23 mouse cellular contexts compared by ENCODE assay signal in genomic region chr4:99627057-99627456, GRCm38 (mm10). TPM values are rescaled to one million over a fixed set of nuclear protein-coding genes. Genes with fewer than 3 reads are reported as not detected.
A peak's percentile ranks its signal among the peaks of the same experiment; 100 is the strongest.
DNase-seq lines count a peak whose midpoint lies in the region; ATAC-seq and TF ChIP-seq lines count a peak whose summit lies in the region.
"Had no signal": no experiment of that assay in that cellular context is flagged by ENCODE, and none has a peak within 500 bp of the region (broad histone marks: within the 10 kb centered on the region; RNA-seq: fewer than 3 reads in every experiment).

No protein-coding gene starts in this region.

- no peak overlapping the region for H3K9ac ChIP-seq in hindbrain, embryonic 11.5 days (ENCODE audit: low read depth, low read length)
- H3K9ac ChIP-seq in hindbrain, embryonic 13.5 days = no peak overlapping the region
- no peak overlapping the region for H3K9ac ChIP-seq in lung, embryonic 14.5 days
- 0 out of 2 replicates have a peak overlapping the region, but pooled peaks have one; percentile 2 for H3K9ac ChIP-seq in ES-E14 (ENCODE audit: insufficient read depth, low read depth, low read length, poor library complexity, severe bottlenecking)
- H3K9ac ChIP-seq: embryonic facial prominence, embryonic 13.5 days; embryonic facial prominence, embryonic 15.5 days; forebrain, embryonic 12.5 days had no signal

- no peak overlapping the region for H3K4me3 ChIP-seq in hindbrain, embryonic 11.5 days (ENCODE audit: low read depth, low read length)
- no peak overlapping the region for H3K4me3 ChIP-seq in hindbrain, embryonic 13.5 days
- no peak overlapping the region for H3K4me3 ChIP-seq in lung, embryonic 14.5 days (ENCODE audit: low read depth, low read length)
- H3K4me3 ChIP-seq in E14TG2a.4 (replicated peaks; ENCODE audit: low read length) (peak overlapping the region; percentile 30), ES-E14 (ENCODE audit: insufficient read depth in 1 of 2, low read depth in 1 of 2, low read length in 2 of 2, poor library complexity in 1 of 2, severe bottlenecking in 1 of 2) (no peak overlapping the region; a peak in 1 of 4 replicates)
- H3K4me3 ChIP-seq: embryonic facial prominence, embryonic 13.5 days; embryonic facial prominence, embryonic 15.5 days; erythroblast, embryonic 14.5 days; forebrain, embryonic 10.5 days; forebrain, embryonic 12.5 days had no signal

- 0 out of 2 replicates have a peak, but pooled peaks cover 4% of the 10 kb centered on the region for H3K27me3 ChIP-seq in hindbrain, embryonic 11.5 days (ENCODE audit: control insufficient read depth, insufficient read depth, low read length)
- peaks cover 14% of the 10 kb centered on the region for H3K27me3 ChIP-seq in hindbrain, embryonic 13.5 days
- no peaks in the 10 kb centered on the region for H3K27me3 ChIP-seq in lung, embryonic 14.5 days (ENCODE audit: insufficient read depth, low read length)
- no peaks in the 10 kb centered on the region for H3K27me3 ChIP-seq in E14TG2a.4 (ENCODE audit: insufficient read depth, low read length)
- H3K27me3 ChIP-seq: embryonic facial prominence, embryonic 15.5 days had no signal

- no peaks in the 10 kb centered on the region for H3K4me1 ChIP-seq in hindbrain, embryonic 11.5 days (replicated peaks; ENCODE audit: control insufficient read depth, insufficient read depth, low read length)
- H3K4me1 ChIP-seq in hindbrain, embryonic 13.5 days (replicated peaks) = peaks cover 7% of the 10 kb centered on the region
- H3K4me1 ChIP-seq in lung, embryonic 14.5 days (ENCODE audit: insufficient read depth) = no peaks in the 10 kb centered on the region
- H3K4me1 ChIP-seq in E14TG2a.4 (replicated peaks; ENCODE audit: low read depth, low read length) (peaks cover 26% of the 10 kb centered on the region), ES-E14 (ENCODE audit: control insufficient read depth in 2 of 2, insufficient read depth in 2 of 2, low read length in 2 of 2, poor library complexity in 1 of 2) (peaks cover 0 to 5% of the 10 kb centered on the region in 2 experiments; a peak in 2 of 4 replicates)
- H3K4me1 ChIP-seq: embryonic facial prominence, embryonic 15.5 days had no signal

- H3K9me3 ChIP-seq in hindbrain, embryonic 11.5 days (ENCODE audit: control insufficient read depth, low read length) = no peaks in the 10 kb centered on the region
- H3K9me3 ChIP-seq in hindbrain, embryonic 13.5 days = no peaks in the 10 kb centered on the region
- H3K9me3 ChIP-seq in lung, embryonic 14.5 days (ENCODE audit: low read depth, low read length) = no peaks in the 10 kb centered on the region
- H3K9me3 ChIP-seq in E14TG2a.4 (ENCODE audit: low read length) = no peaks in the 10 kb centered on the region
- no peaks in the 10 kb centered on the region for H3K9me3 ChIP-seq in ES-E14 (ENCODE audit: control insufficient read depth, insufficient read depth, low read depth, low read length)
- H3K9me3 ChIP-seq: embryonic facial prominence, embryonic 13.5 days; embryonic facial prominence, embryonic 15.5 days; forebrain, embryonic 10.5 days; forebrain, embryonic 12.5 days had no signal

- no peak overlapping the region for H3K27ac ChIP-seq in hindbrain, embryonic 11.5 days (ENCODE audit: low read depth, low read length)
- no peak overlapping the region for H3K27ac ChIP-seq in hindbrain, embryonic 13.5 days
- no peak overlapping the region for H3K27ac ChIP-seq in lung, embryonic 14.5 days (ENCODE audit: low read depth)
- no peak overlapping the region for H3K27ac ChIP-seq in ES-E14 (ENCODE audit: insufficient read depth, low read depth, low read length, poor library complexity, severe bottlenecking)
- H3K27ac ChIP-seq: embryonic facial prominence, embryonic 13.5 days; embryonic facial prominence, embryonic 15.5 days; forebrain, embryonic 10.5 days; forebrain, embryonic 12.5 days had no signal

- WGBS in hindbrain, embryonic 11.5 days = 66% methylated on average over 13 of the region's 13 CpGs
- 66% methylated on average over 13 of the region's 13 CpGs for WGBS in hindbrain, embryonic 13.5 days
- 62% methylated on average over 13 of the region's 13 CpGs for WGBS in lung, embryonic 14.5 days

- no peaks in the 10 kb centered on the region for H3K36me3 ChIP-seq in hindbrain, embryonic 11.5 days (ENCODE audit: control insufficient read depth, insufficient read depth, low read length)
- H3K36me3 ChIP-seq in hindbrain, embryonic 13.5 days = no peaks in the 10 kb centered on the region
- no peaks in the 10 kb centered on the region for H3K36me3 ChIP-seq in lung, embryonic 14.5 days (ENCODE audit: insufficient read depth)
- H3K36me3 ChIP-seq in E14TG2a.4 (ENCODE audit: insufficient read depth, low read length) = no peaks in the 10 kb centered on the region
- H3K36me3 ChIP-seq in ES-E14 (ENCODE audit: control insufficient read depth, insufficient read depth, low read length, poor library complexity, severe bottlenecking) = no peaks in the 10 kb centered on the region
- H3K36me3 ChIP-seq: embryonic facial prominence, embryonic 13.5 days; embryonic facial prominence, embryonic 15.5 days; forebrain, embryonic 10.5 days; forebrain, embryonic 12.5 days had no signal

- peak; percentile 5 for DNase-seq in hindbrain, embryonic 11.5 days (ENCODE audit: low spot score)
- no peak for DNase-seq in lung, embryonic 14.5 days
- DNase-seq in lung, postnatal 14 days = no peak
- no peak for DNase-seq in ES-E14 (ENCODE audit: low read depth, low spot score)
- no peak for DNase-seq in spleen, postnatal 14 days (ENCODE audit: low spot score in 2 of 2)
- no peak for DNase-seq in cerebellum, adult 11-12 months
- DNase-seq: adrenal gland, postnatal 10 days; adrenal gland, postnatal 25 days; cerebellum, adult 18-20 months; cerebellum, adult 8-10 months; cerebellum, adult 9-11 months; cerebellum, postnatal 36 days had no signal

- no peak for TF ChIP-seq CTCF in lung, embryonic 14.5 days (IDR thresholded peaks at IDR 0.05; ENCODE audit: low read depth)
- TF ChIP-seq CTCF in E14TG2a.4 (conservative IDR thresholded peaks at IDR 0.05; ENCODE audit: low read length) = no peak

- H3K4me2 ChIP-seq in hindbrain, embryonic 11.5 days (replicated peaks; ENCODE audit: low read depth, low read length) = no peak overlapping the region
- H3K4me2 ChIP-seq in hindbrain, embryonic 13.5 days = no peak overlapping the region
- no peak overlapping the region for H3K4me2 ChIP-seq in lung, embryonic 14.5 days
- H3K4me2 ChIP-seq: embryonic facial prominence, embryonic 15.5 days; forebrain, embryonic 12.5 days had no signal

- no peak for ATAC-seq in hindbrain, embryonic 11.5 days (ENCODE audit: low FRiP score)
- ATAC-seq in hindbrain, embryonic 13.5 days (ENCODE audit: low FRiP score) = no peak
- peak; percentile 56; the same call in 1 of the 2 replicates for ATAC-seq in lung, embryonic 14.5 days (ENCODE audit: insufficient read depth)

- in situ Hi-C loops in ES-E14 (cut with MboI; ENCODE audit: low sequenced_read_pairs in 2 of 2, unreplicated experiment in 2 of 2) = no loop called here

TF ChIP-seq in ES-E14, 5 proteins besides CTCF, POLR2A, EP300 and RAD21:
- TF ChIP-seq HCFC1 (IDR thresholded peaks at IDR 0.05; ENCODE audit: borderline replicate concordance, insufficient read depth, low read length) (no peak), MAFK (IDR thresholded peaks at IDR 0.05; ENCODE audit: insufficient read depth, low read depth, low read length) (no peak), ZNF384 (IDR thresholded peaks at IDR 0.05; ENCODE audit: low read depth, low read length) (no peak), CHD2 (IDR thresholded peaks at IDR 0.05; ENCODE audit: low read depth, low read length) (no peak), ZC3H11A (IDR thresholded peaks at IDR 0.05; ENCODE audit: borderline replicate concordance, low read depth, low read length) (no peak)

RNA-seq across cellular contexts. Expression of gene Foxd3, which starts 29.0 kb away (rescaled TPM):
- 2.2 and 2.5 TPM in 2 replicates for polyA plus RNA-seq in hindbrain, embryonic 11.5 days (2014; fragmentation: Nextera tagmentation; extraction: Ambion mirVana)
- 2.2 TPM in 2 replicates for polyA plus RNA-seq in hindbrain, embryonic 13.5 days (2015; fragmentation: Nextera tagmentation; extraction: Ambion mirVana)
- not detected in 2 replicates for polyA plus RNA-seq in lung, embryonic 14.5 days (2014; fragmentation: Nextera tagmentation; extraction: Ambion mirVana)
- 26.1 and 34.7 TPM in 2 replicates for total RNA-seq in ES-E14 (2012; rRNA removed)
- total RNA-seq: common myeloid progenitor, adult 5-6 weeks; MEL had no signal
- polyA plus RNA-seq: C2C12; erythroblast, embryonic 14.5 days; forebrain, embryonic 14.5 days had no signal
